Mouse (Mus musculus): ENCODE results near the gene Galnt12. TPM values are rescaled to one million over a fixed set of nuclear protein-coding genes. Genes with fewer than 3 reads are reported as not detected.

The Galnt12 gene
- total RNA-seq, 2 experiments from 2014 or later, result 1.5 to 3.0 TPM

- ATAC-seq (ENCODE audit: poor library complexity, severe bottlenecking), result no peak
Observed at GRCm38 (mm10) chr4:47093161-47093560, 1.5 kb downstream of the Galnt12 start.

GRCm38 (mm10) chr4:47093647-47094046, 1.9 kb downstream of the Galnt12 start:
- no peak for ATAC-seq (ENCODE audit: poor library complexity, severe bottlenecking)

DNA sequence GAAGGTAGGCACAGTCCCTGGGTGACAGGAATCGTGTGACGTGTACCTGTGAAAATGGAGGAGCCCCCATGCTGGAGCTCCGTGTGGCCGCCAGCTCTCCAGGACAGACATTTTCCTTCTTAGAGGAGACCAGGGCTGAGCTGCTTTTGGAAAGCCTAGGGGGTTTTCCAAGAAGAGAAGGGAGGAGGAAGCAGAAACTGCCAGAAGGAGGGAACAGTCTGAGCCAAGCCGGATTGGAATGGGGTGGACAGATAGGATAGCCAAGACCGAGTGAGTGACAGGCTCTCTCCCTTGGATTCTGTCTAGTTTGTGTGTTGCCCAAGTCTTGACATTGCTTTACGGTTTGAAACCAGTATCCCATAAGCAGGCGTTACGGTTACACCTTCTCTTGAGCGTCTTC, 11.9 kb downstream of the Galnt12 start:
- no peak for ATAC-seq (ENCODE audit: poor library complexity, severe bottlenecking)

DNA sequence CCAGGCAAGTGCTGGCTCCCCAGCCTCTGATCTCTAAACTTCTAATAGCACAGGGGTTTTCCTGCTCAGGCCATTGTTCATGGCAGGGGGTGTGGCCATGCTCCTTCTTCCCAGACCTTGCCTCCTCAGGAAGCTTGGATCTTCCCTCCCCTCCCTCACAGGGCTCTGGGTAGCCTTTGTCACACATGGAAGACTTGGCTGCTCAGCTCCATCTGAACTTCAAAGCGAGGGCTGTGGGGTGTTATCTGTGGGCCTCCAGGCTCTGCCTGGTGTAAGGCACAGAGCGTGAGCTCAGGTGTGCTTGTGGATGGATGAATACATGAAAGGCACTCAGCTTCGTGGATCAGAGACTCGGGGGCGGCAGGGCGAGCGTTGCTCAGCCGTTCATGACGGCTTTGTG, 20.2 kb downstream of the Galnt12 start:
- no peak for ATAC-seq (ENCODE audit: poor library complexity, severe bottlenecking)

DNA sequence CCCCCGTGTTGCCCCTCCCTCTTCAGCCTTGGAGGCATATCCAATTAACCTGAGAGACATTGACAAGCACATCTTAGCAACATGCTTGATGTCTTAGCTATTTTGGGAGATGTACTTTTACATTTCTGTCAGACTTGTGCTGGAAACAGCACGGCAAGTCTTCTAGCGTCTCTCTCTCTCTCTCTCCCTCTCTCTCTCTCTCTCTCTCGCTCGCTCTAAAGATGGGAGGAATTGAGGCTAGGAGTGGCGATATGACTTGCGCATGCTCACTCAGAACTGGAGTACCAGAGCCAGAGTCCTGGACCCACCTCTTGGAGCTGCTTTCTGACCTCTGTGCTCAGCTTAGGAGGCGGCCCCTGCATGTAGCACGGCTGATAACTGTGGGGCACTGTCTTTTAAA, 20.9 kb downstream of the Galnt12 start:
- no peak for ATAC-seq (ENCODE audit: poor library complexity, severe bottlenecking)

- ATAC-seq (ENCODE audit: poor library complexity, severe bottlenecking), result 0 out of 2 replicates have a peak, but pooled peaks have one; percentile 15
Observed at GRCm38 (mm10) chr4:47122051-47122706, 30.5 kb downstream of the Galnt12 start.

DNA sequence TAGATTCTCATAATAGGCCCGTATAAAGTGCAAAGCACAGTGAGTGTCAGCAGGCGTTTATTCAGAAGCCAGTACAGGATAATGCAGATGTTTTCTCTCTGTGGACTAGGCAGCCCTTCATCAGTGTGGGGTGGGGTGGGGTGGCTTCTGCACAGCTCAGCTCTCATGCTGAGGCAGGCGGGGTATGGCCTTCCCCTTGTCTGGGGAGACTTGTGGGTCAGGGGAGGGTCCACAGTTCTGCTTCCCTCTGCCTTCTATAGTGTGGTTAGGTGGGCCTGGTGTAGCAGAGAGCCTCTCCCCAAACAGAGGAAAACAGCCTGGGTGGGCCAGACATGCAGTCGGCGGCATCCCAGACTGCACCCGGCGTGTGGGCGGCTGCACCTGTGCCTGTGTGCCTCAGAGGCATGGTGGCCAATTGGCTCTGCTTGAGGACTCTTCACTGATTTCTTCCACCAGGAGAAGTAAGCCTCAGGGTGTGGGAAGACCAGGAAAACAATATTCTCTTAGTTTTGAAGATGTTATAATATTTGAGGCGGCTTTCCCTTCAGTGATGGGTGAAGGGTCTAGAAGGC, 32.5 kb downstream of the Galnt12 start:
- ATAC-seq (ENCODE audit: poor library complexity, severe bottlenecking), result no peak

GRCm38 (mm10) chr4:47128515-47128914, 36.8 kb downstream of the Galnt12 start:
- ATAC-seq (ENCODE audit: poor library complexity, severe bottlenecking), result no peak

GRCm38 (mm10) chr4:47129572-47129971, 37.9 kb downstream of the Galnt12 start:
- ATAC-seq (ENCODE audit: poor library complexity, severe bottlenecking), result no peak

DNA sequence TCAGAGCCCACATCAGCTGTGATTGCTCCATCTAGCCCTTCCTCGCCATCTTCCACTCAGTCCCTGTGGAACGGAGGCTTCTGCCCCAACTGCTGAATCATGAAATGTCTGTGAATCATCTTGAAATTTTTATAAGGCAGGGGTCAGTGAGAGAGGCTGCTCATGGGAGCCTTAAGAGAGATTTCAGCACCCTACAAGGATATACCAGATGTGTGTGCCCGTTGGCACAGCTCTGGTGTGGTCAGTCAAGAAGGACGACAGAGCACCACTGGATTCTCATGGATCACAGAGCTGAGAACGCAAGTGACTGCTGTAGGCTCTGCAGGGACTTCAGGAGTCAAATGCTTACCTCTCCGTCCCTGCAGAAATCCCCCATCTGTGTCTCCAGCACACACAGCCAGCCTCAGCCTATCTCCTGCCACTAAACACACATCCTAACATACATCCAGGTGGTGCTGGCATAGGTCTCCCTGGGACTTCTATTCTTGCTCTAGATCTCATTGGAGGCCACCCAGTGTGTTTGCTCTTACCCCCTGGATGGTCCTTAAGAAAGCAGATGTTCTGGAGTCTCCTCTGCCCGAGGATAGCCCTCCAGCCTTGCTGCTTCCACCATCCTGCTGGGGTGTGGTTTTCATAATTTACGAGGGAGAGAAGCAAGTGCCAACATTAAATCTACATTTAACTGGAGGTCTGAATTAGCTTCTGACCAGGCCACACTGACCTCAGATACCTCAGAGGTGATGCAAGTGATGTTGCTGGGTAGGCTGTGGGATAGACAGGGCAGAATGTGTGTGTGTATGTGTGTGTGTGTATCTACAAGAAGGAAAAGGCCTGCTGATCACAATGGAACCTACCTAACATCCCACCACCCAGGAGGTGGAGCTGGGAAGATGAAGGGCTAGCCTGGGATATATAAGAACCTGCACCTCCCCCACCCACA, 38.7 kb downstream of the Galnt12 start:
- no peak for ATAC-seq (ENCODE audit: poor library complexity, severe bottlenecking)

GRCm38 (mm10) chr4:47131931-47132330, 40.2 kb downstream of the Galnt12 start:
- ATAC-seq (ENCODE audit: poor library complexity, severe bottlenecking), result no peak

GRCm38 (mm10) chr4:47132413-47132812, 40.7 kb downstream of the Galnt12 start:
- ATAC-seq (ENCODE audit: poor library complexity, severe bottlenecking), result no peak

DNA sequence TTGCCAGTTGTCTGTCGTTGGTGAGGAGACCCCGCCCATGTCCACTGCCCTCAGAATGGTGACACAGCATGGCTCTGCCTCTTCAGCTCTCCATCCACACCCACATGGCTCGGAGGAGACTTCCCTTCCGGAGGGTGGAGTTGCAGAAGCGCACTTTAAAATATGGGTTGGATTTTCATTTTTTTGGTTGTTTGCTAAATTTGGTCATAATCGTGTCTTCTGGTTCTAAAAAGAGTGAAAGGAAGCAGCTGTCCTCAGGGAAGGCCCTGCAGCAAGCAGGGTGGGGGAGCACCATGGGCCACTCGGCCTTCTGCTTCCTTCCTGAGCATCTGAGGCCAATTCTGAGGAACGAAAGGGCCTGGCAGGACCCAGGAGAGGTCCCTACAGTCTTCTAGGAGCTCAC, 45.0 kb downstream of the Galnt12 start:
- peak; percentile 72 for ATAC-seq (ENCODE audit: poor library complexity, severe bottlenecking)

GRCm38 (mm10) chr4:47137479-47137878, 45.8 kb downstream of the Galnt12 start:
- ATAC-seq (ENCODE audit: poor library complexity, severe bottlenecking), result no peak

- ATAC-seq (ENCODE audit: poor library complexity, severe bottlenecking), result no peak
Observed at GRCm38 (mm10) chr4:47138411-47138810, 46.7 kb downstream of the Galnt12 start.

GRCm38 (mm10) chr4:47138967-47139777, 47.5 kb downstream of the Galnt12 start:
- no peak for ATAC-seq (ENCODE audit: poor library complexity, severe bottlenecking)

GRCm38 (mm10) chr4:47140301-47140700, 48.6 kb downstream of the Galnt12 start:
- ATAC-seq (ENCODE audit: poor library complexity, severe bottlenecking), result no peak

DNA sequence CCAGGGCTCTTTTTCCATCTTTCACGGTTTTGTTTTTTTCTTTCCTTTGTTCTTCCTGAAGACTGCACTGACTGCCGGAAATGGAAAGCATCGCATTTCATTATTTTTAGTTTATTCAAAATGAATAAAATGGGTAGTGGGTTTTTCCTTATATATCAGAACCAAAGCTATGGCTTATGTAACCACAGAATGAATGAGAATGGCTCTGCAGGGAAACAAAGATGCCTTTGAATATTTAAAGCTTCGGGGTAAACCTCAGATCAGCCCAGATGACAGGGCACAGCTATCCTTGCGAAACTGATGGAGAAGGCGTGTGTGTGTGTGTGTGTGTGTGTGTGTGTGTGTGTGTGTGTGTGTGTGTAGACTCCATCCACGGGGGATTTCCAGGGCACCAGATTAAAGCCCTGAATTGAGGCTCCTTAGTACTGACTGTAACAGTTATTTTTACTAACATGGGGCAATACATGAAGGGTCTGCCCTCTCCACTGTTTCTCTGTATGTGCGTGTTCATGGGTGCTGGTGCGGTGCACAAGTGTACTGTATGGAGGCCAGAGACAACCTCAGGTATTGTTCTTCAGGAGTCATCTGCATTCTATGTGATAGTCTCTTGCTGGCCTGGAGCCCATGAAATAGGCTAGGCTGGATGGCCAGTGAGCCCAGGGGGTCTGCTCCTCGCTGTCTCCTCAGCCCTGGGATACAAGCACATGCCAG, 49.9 kb downstream of the Galnt12 start:
- no peak for ATAC-seq (ENCODE audit: poor library complexity, severe bottlenecking)

GRCm38 (mm10) chr4:47143849-47144248, 52.1 kb downstream of the Galnt12 start:
- no peak for ATAC-seq (ENCODE audit: poor library complexity, severe bottlenecking)

DNA sequence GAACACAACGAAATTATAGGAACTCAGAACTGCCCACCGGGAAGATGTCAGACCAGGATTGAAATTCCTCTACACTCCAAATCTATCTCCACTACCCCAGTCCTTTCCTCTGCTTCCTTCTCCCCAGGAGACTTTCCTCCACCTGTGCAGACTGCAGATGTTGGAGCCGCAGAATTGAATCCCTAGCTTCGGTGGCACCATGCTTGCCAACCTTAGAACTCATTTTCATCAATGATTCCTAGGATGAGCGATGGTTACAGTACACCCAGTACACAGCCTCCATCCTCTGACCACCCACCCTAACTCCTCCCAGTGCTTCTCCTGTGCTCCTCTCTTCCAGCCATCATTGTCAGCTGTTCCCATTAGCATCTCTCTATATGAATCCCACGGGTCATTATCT, 53.6 kb downstream of the Galnt12 start:
- no peak for ATAC-seq (ENCODE audit: poor library complexity, severe bottlenecking)
